Mouse (Mus musculus): ENCODE measurements around the gene Ddit4.

DNA sequence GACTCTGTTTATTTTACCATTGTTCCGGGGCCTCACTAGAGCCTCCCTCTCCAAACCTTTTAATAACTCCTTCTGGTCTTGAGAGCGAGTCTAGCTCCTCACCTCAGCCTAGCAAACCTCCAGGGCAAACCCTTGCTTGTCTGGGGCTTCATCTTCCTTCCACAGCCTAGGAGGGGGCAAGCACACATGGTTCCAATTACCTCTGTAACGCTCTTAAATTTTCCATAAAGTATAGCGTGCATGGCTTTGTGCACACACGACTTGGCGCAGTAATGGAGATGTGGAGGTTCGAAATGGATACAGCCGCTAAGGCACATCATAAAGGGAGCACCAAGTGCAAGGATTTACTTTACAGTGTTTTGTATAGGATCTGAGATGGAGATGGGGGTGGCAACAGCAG, 14.2 kb upstream of the Ddit4 start:
- no peak for TF ChIP-seq CTCF (conservative IDR thresholded peaks at IDR 0.05 in 1 of 2, IDR thresholded peaks at IDR 0.05 in 1 of 2; ENCODE audit: low read depth in 2 of 2, low read length in 2 of 2)
- no peak for TF ChIP-seq MAX (IDR thresholded peaks at IDR 0.05; ENCODE audit: low read length)
- no peak for TF ChIP-seq NELFE (IDR thresholded peaks at IDR 0.05; ENCODE audit: low read depth, low read length)
- no peak for TF ChIP-seq ZNF384 (IDR thresholded peaks at IDR 0.05; ENCODE audit: low read depth, low read length)
- no peak for TF ChIP-seq POLR2A (IDR thresholded peaks at IDR 0.05; ENCODE audit: low read depth, low read length)
- no peak for TF ChIP-seq MEF2A (IDR thresholded peaks at IDR 0.05; ENCODE audit: borderline replicate concordance, low read depth, low read length)
- TF ChIP-seq MAZ (IDR thresholded peaks at IDR 0.05; ENCODE audit: low read depth, low read length) = no peak
- TF ChIP-seq MXI1 (IDR thresholded peaks at IDR 0.05; ENCODE audit: low read depth, low read length) = no peak
- no peak for TF ChIP-seq MYC (IDR thresholded peaks at IDR 0.05; ENCODE audit: low read depth, low read length)
